Mouse (Mus musculus): ENCODE results near the gene Faf2. TPM values are rescaled to one million over a fixed set of nuclear protein-coding genes. Genes with fewer than 3 reads are reported as not detected.

The Faf2 gene
- total RNA-seq (2014; rRNA removed): 54.5 and 60.5 TPM in 2 replicates
- polyA plus RNA-seq (2015; fragmentation: Nextera tagmentation; extraction: Ambion mirVana): 35.0 and 49.3 TPM in 2 replicates

- H3K27me3 ChIP-seq (ENCODE audit: insufficient read depth, low read length): peaks cover 3% of the 10 kb centered on the region; the same call in 1 of the 2 replicates
- peak within 1 kb of the TSS; percentile 86 for H3K27ac ChIP-seq (ENCODE audit: low read depth, low read length)
- peak within 1 kb of the TSS; percentile 88 for H3K4me3 ChIP-seq (ENCODE audit: low read depth, low read length)
- DNase-seq (peak; percentile 99), ATAC-seq (peak; percentile 100)
- H3K4me2 ChIP-seq (ENCODE audit: low read depth): peak within 1 kb of the TSS; percentile 67
- no peaks in the 10 kb centered on the region for H3K36me3 ChIP-seq (ENCODE audit: insufficient read depth)
- H3K9me3 ChIP-seq (ENCODE audit: low read length): no peaks in the 10 kb centered on the region
- H3K4me1 ChIP-seq (ENCODE audit: insufficient read depth): peaks cover 3% of the 10 kb centered on the region; the same call in 1 of the 2 replicates
- WGBS: 11% methylated on average over 43 of the region's 44 CpGs
- peak within 1 kb of the TSS; percentile 83 for H3K9ac ChIP-seq
- peak; percentile 99 for TF ChIP-seq CTCF (IDR thresholded peaks at IDR 0.05; ENCODE audit: low read depth)
Measured at GRCm38 (mm10) chr13:54621155-54621932, at the start of gene Faf2. Faf2 (plus strand) TSS chr13:54621784.

GRCm38 (mm10) chr13:54572621-54573020 lies 49.0 kb upstream of the Faf2 start:
- Histone ChIP-seq H3K27ac (ENCODE audit: low read depth, low read length) (no peak overlapping the region), H3K4me2 (ENCODE audit: low read depth) (no peak overlapping the region), H3K36me3 (ENCODE audit: insufficient read depth) (no peaks in the 10 kb centered on the region), H3K9me3 (ENCODE audit: low read length) (no peaks in the 10 kb centered on the region), H3K27me3 (ENCODE audit: insufficient read depth, low read length) (no peaks in the 10 kb centered on the region), H3K4me3 (ENCODE audit: low read depth, low read length) (no peak overlapping the region), H3K9ac (no peak overlapping the region), H3K4me1 (ENCODE audit: insufficient read depth) (peaks cover 11% of the 10 kb centered on the region; the same call in 1 of the 2 replicates)
- no peak for TF ChIP-seq CTCF (IDR thresholded peaks at IDR 0.05; ENCODE audit: low read depth)
- ATAC-seq (no peak), DNase-seq (no peak)
- WGBS: 78% methylated on average over 4 of the region's 4 CpGs

GRCm38 (mm10) chr13:54574854-54575481 lies 46.6 kb upstream of the Faf2 start, which contains the start of gene Arl10:
Arl10 (plus strand) TSS chr13:54575015.
- TF ChIP-seq CTCF (IDR thresholded peaks at IDR 0.05; ENCODE audit: low read depth): peak; percentile 54
- H3K9ac ChIP-seq: peak within 1 kb of the TSS; percentile 87
- ATAC-seq: peak; percentile 95
- DNase-seq: peak; percentile 84
- H3K27me3 ChIP-seq (ENCODE audit: insufficient read depth, low read length): no peaks in the 10 kb centered on the region
- H3K9me3 ChIP-seq (ENCODE audit: low read length): no peaks in the 10 kb centered on the region
- peaks cover 13% of the 10 kb centered on the region for H3K36me3 ChIP-seq (ENCODE audit: insufficient read depth)
- H3K4me2 ChIP-seq (ENCODE audit: low read depth): peak within 1 kb of the TSS; percentile 88
- H3K4me1 ChIP-seq (ENCODE audit: insufficient read depth): peaks cover 11% of the 10 kb centered on the region; the same call in 1 of the 2 replicates
- H3K27ac ChIP-seq (ENCODE audit: low read depth, low read length): peak within 1 kb of the TSS; percentile 81
- H3K4me3 ChIP-seq (ENCODE audit: low read depth, low read length): peak within 1 kb of the TSS; percentile 99
- 1% methylated on average over 55 of the region's 55 CpGs for WGBS

- Histone ChIP-seq H3K27ac (ENCODE audit: low read depth, low read length) (peak overlapping the region; percentile 81), H3K27me3 (ENCODE audit: insufficient read depth, low read length) (no peaks in the 10 kb centered on the region), H3K4me3 (ENCODE audit: low read depth, low read length) (peak overlapping the region; percentile 99), H3K4me2 (ENCODE audit: low read depth) (peak overlapping the region; percentile 88), H3K9me3 (ENCODE audit: low read length) (no peaks in the 10 kb centered on the region), H3K36me3 (ENCODE audit: insufficient read depth) (peaks cover 16% of the 10 kb centered on the region), H3K9ac (peak overlapping the region; percentile 87), H3K4me1 (ENCODE audit: insufficient read depth) (peaks cover 11% of the 10 kb centered on the region; the same call in 1 of the 2 replicates)
- DNase-seq (no peak), ATAC-seq (peak; percentile 8)
- 2% methylated on average over 19 of the region's 19 CpGs for WGBS
- TF ChIP-seq CTCF (IDR thresholded peaks at IDR 0.05; ENCODE audit: low read depth): no peak
Measured at GRCm38 (mm10) chr13:54575489-54575888, 46.1 kb upstream of the Faf2 start.

- no peak for DNase-seq
- WGBS: 83% methylated on average over 21 of the region's 21 CpGs
- Histone ChIP-seq H3K4me3 (ENCODE audit: low read depth, low read length) (no peak overlapping the region), H3K9ac (no peak overlapping the region), H3K4me2 (ENCODE audit: low read depth) (no peak overlapping the region), H3K27ac (ENCODE audit: low read depth, low read length) (no peak overlapping the region), H3K27me3 (ENCODE audit: insufficient read depth, low read length) (no peaks in the 10 kb centered on the region), H3K36me3 (ENCODE audit: insufficient read depth) (peaks cover 36% of the 10 kb centered on the region), H3K9me3 (ENCODE audit: low read length) (no peaks in the 10 kb centered on the region), H3K4me1 (ENCODE audit: insufficient read depth) (peaks cover 11% of the 10 kb centered on the region; the same call in 1 of the 2 replicates)
- no peak for ATAC-seq
- TF ChIP-seq CTCF (IDR thresholded peaks at IDR 0.05; ENCODE audit: low read depth): no peak
Measured at GRCm38 (mm10) chr13:54577652-54578507, 43.7 kb upstream of the Faf2 start.

- no peak overlapping the region for H3K27ac ChIP-seq (ENCODE audit: low read depth, low read length)
- H3K4me1 ChIP-seq (ENCODE audit: insufficient read depth): no peaks in the 10 kb centered on the region
- H3K27me3 ChIP-seq (ENCODE audit: insufficient read depth, low read length): no peaks in the 10 kb centered on the region
- H3K4me2 ChIP-seq (ENCODE audit: low read depth): no peak overlapping the region
- no peaks in the 10 kb centered on the region for H3K9me3 ChIP-seq (ENCODE audit: low read length)
- H3K36me3 ChIP-seq (ENCODE audit: insufficient read depth): peaks cover 68% of the 10 kb centered on the region
- ATAC-seq: no peak
- H3K9ac ChIP-seq: no peak overlapping the region
- TF ChIP-seq CTCF (IDR thresholded peaks at IDR 0.05; ENCODE audit: low read depth): no peak
- 74% methylated on average over 2 of the region's 2 CpGs for WGBS
- H3K4me3 ChIP-seq (ENCODE audit: low read depth, low read length): no peak overlapping the region
- DNase-seq: no peak
Measured at GRCm38 (mm10) chr13:54581385-54581784, 40.2 kb upstream of the Faf2 start.

Data from forebrain, postnatal 0 days (tissue).